Comparison of ENCODE assay signal across 24 mouse cellular contexts in genomic region chr5:45453451-45453850, GRCm38 (mm10). TPM values are rescaled to one million over a fixed set of nuclear protein-coding genes. Genes with fewer than 3 reads are reported as not detected.
"Had no signal": no experiment of that assay in that cellular context is flagged by ENCODE, and none has a peak within 500 bp of the region (broad histone marks: within the 10 kb centered on the region; RNA-seq: fewer than 3 reads in every experiment).

Gene Clrn2, plus strand, starts transcription at chr5:45453751.

- H3K9me3 ChIP-seq: liver, embryonic 15.5 days; lung, embryonic 15.5 days; midbrain, embryonic 13.5 days; midbrain, embryonic 15.5 days; neural tube, embryonic 12.5 days; stomach, embryonic 15.5 days had no signal

- H3K9ac ChIP-seq: liver, embryonic 15.5 days; liver, postnatal 0 days; lung, embryonic 15.5 days; midbrain, embryonic 13.5 days; midbrain, embryonic 15.5 days; neural tube, embryonic 12.5 days; stomach, embryonic 15.5 days had no signal

- ATAC-seq: liver, postnatal 0 days; lung, postnatal 0 days; midbrain, embryonic 13.5 days; midbrain, embryonic 15.5 days had no signal

- DNase-seq: liver, postnatal 0 days; lung, adult 2 months; lung, postnatal 14 days; lung, postnatal 36 days; right cerebral cortex, postnatal 14 days; thymus, adult 2 months; thymus, postnatal 25 days; thymus, postnatal 4 days had no signal

- H3K36me3 ChIP-seq: liver, embryonic 15.5 days; lung, embryonic 15.5 days; midbrain, embryonic 13.5 days; midbrain, embryonic 15.5 days; neural tube, embryonic 12.5 days; stomach, embryonic 15.5 days had no signal

- H3K27me3 ChIP-seq: liver, embryonic 15.5 days; lung, embryonic 15.5 days; midbrain, embryonic 13.5 days; midbrain, embryonic 15.5 days; neural tube, embryonic 12.5 days; stomach, embryonic 15.5 days had no signal

- H3K4me3 ChIP-seq: liver, embryonic 15.5 days; lung, embryonic 15.5 days; midbrain, embryonic 13.5 days; midbrain, embryonic 15.5 days; neural tube, embryonic 12.5 days; stomach, embryonic 15.5 days had no signal

- H3K4me2 ChIP-seq: liver, embryonic 15.5 days; lung, embryonic 15.5 days; midbrain, embryonic 11.5 days; midbrain, embryonic 13.5 days; midbrain, embryonic 15.5 days; neural tube, embryonic 12.5 days; stomach, embryonic 15.5 days had no signal

- H3K27ac ChIP-seq: liver, embryonic 15.5 days; lung, embryonic 15.5 days; macrophage; midbrain, embryonic 13.5 days; midbrain, embryonic 15.5 days; neural tube, embryonic 12.5 days; stomach, embryonic 15.5 days; stomach, postnatal 0 days had no signal

RNA-seq across cellular contexts. Expression of gene Clrn2, which starts in this region (rescaled TPM):
- total RNA-seq: megakaryocyte progenitor cell, adult 5-6 weeks; neutrophil, adult 5-6 weeks had no signal
- polyA plus RNA-seq: liver, embryonic 15.5 days; liver, postnatal 0 days; lung, adult 2 months; lung, embryonic 15.5 days; lung, postnatal 0 days; macrophage; midbrain, embryonic 13.5 days; neural tube, embryonic 12.5 days; neural tube, embryonic 14.5 days; spleen, adult 2 months; stomach, embryonic 15.5 days; stomach, postnatal 0 days; testis, adult 2 months; thymus, adult 2 months; urinary bladder, adult 2 months had no signal
